In the genomic region with DNA sequence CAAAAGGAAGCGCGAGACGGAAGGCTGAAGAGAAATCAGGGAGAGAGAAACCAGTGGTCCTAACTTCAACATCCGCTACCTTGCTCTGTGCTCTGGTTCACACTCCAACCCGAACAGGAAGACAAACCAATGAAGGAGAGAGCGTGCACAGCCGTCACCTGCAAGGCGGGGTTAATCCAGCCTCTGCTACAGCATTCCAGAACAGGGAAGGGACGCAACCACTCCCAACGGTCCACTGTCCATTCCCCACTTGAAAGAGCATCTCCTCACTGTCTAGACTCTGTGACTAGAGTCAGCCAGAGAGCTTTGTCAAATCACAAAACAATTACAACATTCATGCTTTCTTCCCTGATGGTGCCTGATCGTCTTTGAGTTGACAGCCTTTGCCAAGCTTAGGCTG, we compare ENCODE assay signal across 27 mouse cellular contexts. TPM values are rescaled to one million over a fixed set of nuclear protein-coding genes. Genes with fewer than 3 reads are reported as not detected.
A peak's percentile ranks its signal among the peaks of the same experiment; 100 is the strongest.
DNase-seq lines count a peak whose midpoint lies in the region; ATAC-seq and TF ChIP-seq lines count a peak whose summit lies in the region.
"Had no signal": no experiment of that assay in that cellular context is flagged by ENCODE, and none has a peak within 500 bp of the region (broad histone marks: within the 10 kb centered on the region; RNA-seq: fewer than 3 reads in every experiment).

No protein-coding gene starts in this region.

- no peak overlapping the region for H3K4me2 ChIP-seq in intestine, embryonic 16.5 days (ENCODE audit: low read depth, low read length)
- no peak overlapping the region for H3K4me2 ChIP-seq in intestine, embryonic 15.5 days (replicated peaks)
- no peak overlapping the region for H3K4me2 ChIP-seq in intestine, postnatal 0 days (replicated peaks; ENCODE audit: low read depth)
- no peak overlapping the region for H3K4me2 ChIP-seq in hindbrain, embryonic 12.5 days (replicated peaks)
- H3K4me2 ChIP-seq: embryonic facial prominence, embryonic 13.5 days; embryonic facial prominence, embryonic 15.5 days; forebrain, embryonic 12.5 days had no signal

- H3K9me3 ChIP-seq in intestine, embryonic 16.5 days (ENCODE audit: control insufficient read depth, low read length) = no peaks in the 10 kb centered on the region
- H3K9me3 ChIP-seq in intestine, embryonic 15.5 days = no peaks in the 10 kb centered on the region
- no peaks in the 10 kb centered on the region for H3K9me3 ChIP-seq in intestine, postnatal 0 days (ENCODE audit: control insufficient read depth)
- no peaks in the 10 kb centered on the region for H3K9me3 ChIP-seq in hindbrain, embryonic 12.5 days (replicated peaks)
- H3K9me3 ChIP-seq: embryonic facial prominence, embryonic 15.5 days; forebrain, embryonic 12.5 days; G1E had no signal

- H3K4me3 ChIP-seq in intestine, embryonic 16.5 days (ENCODE audit: low read length) = no peak overlapping the region
- H3K4me3 ChIP-seq in intestine, embryonic 15.5 days (replicated peaks) = no peak overlapping the region
- no peak overlapping the region for H3K4me3 ChIP-seq in intestine, postnatal 0 days (ENCODE audit: low read depth, low read length)
- H3K4me3 ChIP-seq in hindbrain, embryonic 12.5 days = no peak overlapping the region
- H3K4me3 ChIP-seq: embryonic facial prominence, embryonic 13.5 days; embryonic facial prominence, embryonic 15.5 days; erythroblast, embryonic 14.5 days; forebrain, embryonic 10.5 days; forebrain, embryonic 12.5 days had no signal

- peak; percentile 34; the same call in 1 of the 2 replicates for ATAC-seq in intestine, embryonic 16.5 days
- ATAC-seq in intestine, embryonic 15.5 days = no peak
- ATAC-seq in intestine, postnatal 0 days = 0 out of 2 replicates have a peak, but pooled peaks have one; percentile 22
- ATAC-seq in hindbrain, embryonic 12.5 days (ENCODE audit: low FRiP score) = no peak
- ATAC-seq: activated CD4-positive, CD25-positive, alpha-beta regulatory T cell, adult 4 months; CD4-positive, CD25-positive, alpha-beta regulatory T cell, adult 4 months; forebrain, embryonic 14.5 days; forebrain, embryonic 16.5 days; Patski had no signal

- no peaks in the 10 kb centered on the region for H3K27me3 ChIP-seq in intestine, embryonic 16.5 days (replicated peaks; ENCODE audit: control insufficient read depth, insufficient read depth, low read length)
- no peaks in the 10 kb centered on the region for H3K27me3 ChIP-seq in intestine, embryonic 15.5 days (replicated peaks)
- H3K27me3 ChIP-seq in intestine, postnatal 0 days (replicated peaks; ENCODE audit: control insufficient read depth, insufficient read depth, low read length) = no peaks in the 10 kb centered on the region
- H3K27me3 ChIP-seq in hindbrain, embryonic 12.5 days = no peaks in the 10 kb centered on the region
- H3K27me3 ChIP-seq: CH12.LX; embryonic facial prominence, embryonic 13.5 days; embryonic facial prominence, embryonic 15.5 days; forebrain, embryonic 12.5 days; Patski had no signal

- WGBS in intestine, embryonic 16.5 days = 81% methylated on average over 11 of the region's 11 CpGs
- 83% methylated on average over 11 of the region's 11 CpGs for WGBS in intestine, embryonic 15.5 days
- 64% methylated on average over 11 of the region's 11 CpGs for WGBS in intestine, postnatal 0 days
- 88% methylated on average over 11 of the region's 11 CpGs for WGBS in hindbrain, embryonic 12.5 days

- peaks cover 11% of the 10 kb centered on the region; the same call in 1 of the 2 replicates for H3K4me1 ChIP-seq in intestine, embryonic 16.5 days (ENCODE audit: control insufficient read depth, insufficient read depth, low read length)
- peaks cover 11% of the 10 kb centered on the region for H3K4me1 ChIP-seq in intestine, embryonic 15.5 days (replicated peaks)
- H3K4me1 ChIP-seq in intestine, postnatal 0 days (replicated peaks; ENCODE audit: control insufficient read depth, insufficient read depth, low read length) = no peaks in the 10 kb centered on the region
- peaks cover 26% of the 10 kb centered on the region for H3K4me1 ChIP-seq in hindbrain, embryonic 12.5 days

- DNase-seq in R1 (ENCODE audit: low read depth, low spot score) = peak; percentile 87
- DNase-seq in left cerebral cortex, adult 9 months (ENCODE audit: low spot score in 2 of 2) = no peak
- DNase-seq: adrenal gland, adult 8-10 months; adrenal gland, postnatal 14 days; adrenal gland, postnatal 36 days; B cell, adult 2 months; cerebellum, adult 11-12 months; cerebellum, adult 2 months; cerebellum, adult 9-10 months; cerebellum, postnatal 10 days; cerebellum, postnatal 25 days had no signal

- H3K27ac ChIP-seq in intestine, embryonic 16.5 days (ENCODE audit: low read length) = no peak overlapping the region
- no peak overlapping the region for H3K27ac ChIP-seq in intestine, embryonic 15.5 days
- H3K27ac ChIP-seq in intestine, postnatal 0 days (ENCODE audit: low read depth, low read length) = no peak overlapping the region
- no peak overlapping the region for H3K27ac ChIP-seq in hindbrain, embryonic 12.5 days
- H3K27ac ChIP-seq: embryonic facial prominence, embryonic 13.5 days; forebrain, embryonic 10.5 days; forebrain, embryonic 12.5 days had no signal

- no peak for TF ChIP-seq CTCF in intestine, postnatal 0 days (IDR thresholded peaks at IDR 0.05; ENCODE audit: low read depth)

- no peaks in the 10 kb centered on the region for H3K36me3 ChIP-seq in intestine, embryonic 16.5 days (ENCODE audit: control insufficient read depth, insufficient read depth, low read length)
- H3K36me3 ChIP-seq in intestine, embryonic 15.5 days = peaks cover 4% of the 10 kb centered on the region; the same call in 1 of the 2 replicates
- H3K36me3 ChIP-seq in intestine, postnatal 0 days (ENCODE audit: control insufficient read depth, insufficient read depth) = no peaks in the 10 kb centered on the region
- no peaks in the 10 kb centered on the region for H3K36me3 ChIP-seq in hindbrain, embryonic 12.5 days
- H3K36me3 ChIP-seq: G1E had no signal

- H3K9ac ChIP-seq in intestine, embryonic 16.5 days (ENCODE audit: low read depth, low read length) = no peak overlapping the region
- no peak overlapping the region for H3K9ac ChIP-seq in intestine, embryonic 15.5 days
- no peak overlapping the region for H3K9ac ChIP-seq in intestine, postnatal 0 days (ENCODE audit: low read depth, low read length)
- H3K9ac ChIP-seq in hindbrain, embryonic 12.5 days = no peak overlapping the region
- H3K9ac ChIP-seq: embryonic facial prominence, embryonic 13.5 days; embryonic facial prominence, embryonic 15.5 days; forebrain, embryonic 12.5 days had no signal

RNA-seq across cellular contexts. Expression of gene Nxn, which starts 5.9 kb away (rescaled TPM):
- polyA plus RNA-seq in intestine, embryonic 16.5 days (2015; fragmentation: Nextera tagmentation; extraction: Ambion mirVana) = 20.1 and 25.7 TPM in 2 replicates
- 31.1 and 31.2 TPM in 2 replicates for polyA plus RNA-seq in intestine, embryonic 15.5 days (2015; fragmentation: Nextera tagmentation; extraction: Ambion mirVana)
- 14.9 and 15.9 TPM in 2 replicates for polyA plus RNA-seq in intestine, postnatal 0 days (2015; fragmentation: Nextera tagmentation; extraction: Ambion mirVana)
- polyA plus RNA-seq in hindbrain, embryonic 12.5 days (2016; fragmentation: Nextera tagmentation; extraction: Ambion mirVana) = 54.3 and 57.3 TPM in 2 replicates

RNA-seq across cellular contexts. Expression of gene Timm22, which starts 13.8 kb away (rescaled TPM):
- 92.8 and 96.6 TPM in 2 replicates for polyA plus RNA-seq in intestine, embryonic 16.5 days (2015; fragmentation: Nextera tagmentation; extraction: Ambion mirVana)
- polyA plus RNA-seq in intestine, embryonic 15.5 days (2015; fragmentation: Nextera tagmentation; extraction: Ambion mirVana) = 87.2 and 103 TPM in 2 replicates
- polyA plus RNA-seq in intestine, postnatal 0 days (2015; fragmentation: Nextera tagmentation; extraction: Ambion mirVana) = 95.2 and 96.0 TPM in 2 replicates
- polyA plus RNA-seq in hindbrain, embryonic 12.5 days (2016; fragmentation: Nextera tagmentation; extraction: Ambion mirVana) = 111 and 113 TPM in 2 replicates

Comparison
In these comparisons a context has a peak if more than half of its experiments do, and no peak if none do; other contexts are left out.
1. ATAC-seq: peak in intestine, embryonic 16.5 days (single experiment) and intestine, postnatal 0 days (single experiment); none in intestine, embryonic 15.5 days (single experiment) and hindbrain, embryonic 12.5 days (single experiment).